Mouse (Mus musculus) C2C12 (cell line): ENCODE results near the gene Slc8b1.

ENCODE experiments used
- CEBPB ChIP-seq: IDR thresholded peaks from one replicate; pipeline ENCODE4 v1.6.1; 2011; ENCODE audit warnings: low read depth, mild to moderate bottlenecking, control low read depth, moderate library complexity
- CTCF ChIP-seq: IDR thresholded peaks from one replicate; pipeline ENCODE4 v1.5.1; 2011; ENCODE audit not compliant: control insufficient read depth, insufficient read depth, insufficient read length
- MAX ChIP-seq: IDR thresholded peaks from one replicate; pipeline ENCODE4 v1.6.1; 2011; ENCODE audit warnings: mild to moderate bottlenecking, control low read depth
- USF1 ChIP-seq: IDR thresholded peaks from one replicate; pipeline ENCODE4 v1.6.1; 2011; ENCODE audit warnings: low read depth, mild to moderate bottlenecking, control low read depth, moderate library complexity

- TF ChIP-seq USF1 (no peak), CTCF (no peak), CEBPB (no peak), MAX (no peak)
These were observed 43.9 kb upstream of the Slc8b1 start for GRCm38 (mm10) chr5:120467026-120467425.
